Mouse (Mus musculus) forebrain, embryonic 13.5 days (tissue): ENCODE results near the gene Dusp23. TPM values are rescaled to one million over a fixed set of nuclear protein-coding genes. Genes with fewer than 3 reads are reported as not detected.

Experiments used
- ATAC-seq: fragments of 200-750 bp; cut with Nextera tagmentation; 2 replicates; pipeline ENCODE4 v1.8.0; 2017
- H3K27ac ChIP-seq: fragments of 300-500 bp; sonication (generic); 2 replicates; pipeline ENCODE4 v1.5.1; 2015; ENCODE audit warnings: inconsistent platforms, mild to moderate bottlenecking, moderate library complexity
- H3K27me3 ChIP-seq: fragments of 300-500 bp; sonication (generic); 2 replicates; pipeline ENCODE4 v1.6.1; 2015; ENCODE audit warnings: mild to moderate bottlenecking, inconsistent platforms
- H3K36me3 ChIP-seq: fragments of 300-500 bp; sonication (generic); 2 replicates; pipeline ENCODE4 v1.6.1; 2015; ENCODE audit warnings: mild to moderate bottlenecking, inconsistent platforms; ENCODE audit not compliant: poor library complexity, severe bottlenecking
- H3K4me1 ChIP-seq: fragments of 300-500 bp; sonication (generic); 2 replicates; pipeline ENCODE4 v1.6.1; 2015; ENCODE audit warnings: inconsistent platforms
- H3K4me2 ChIP-seq: fragments of 300-500 bp; sonication (generic); 2 replicates; pipeline ENCODE4 v1.6.1; 2015; ENCODE audit warnings: inconsistent platforms, mild to moderate bottlenecking, moderate library complexity
- H3K4me3 ChIP-seq: fragments of 300-500 bp; sonication (generic); 2 replicates; pipeline ENCODE4 v1.5.1; 2015; ENCODE audit warnings: mild to moderate bottlenecking, inconsistent platforms
- H3K9ac ChIP-seq: fragments of 300-500 bp; sonication (generic); 2 replicates; pipeline ENCODE4 v1.6.1; 2015; ENCODE audit warnings: mild to moderate bottlenecking, inconsistent platforms
- H3K9me3 ChIP-seq: fragments of 300-500 bp; sonication (generic); replicated peaks from 2 replicates; pipeline ENCODE4 v1.6.1; 2016; ENCODE audit warnings: inconsistent platforms
- whole genome bisulfite sequencing: fragments of 180-500 bp; shearing (Covaris S2); methylation state at CpG from one replicate; pipeline ENCODE4 v1.1.7; 2015; 5-methylcytosine and 5-hydroxymethylcytosine counted together
- polyA plus RNA-seq: library from polyadenylated mRNA; unstranded; fragments of >200 nt; fragmentation: Nextera tagmentation; extraction: Ambion mirVana; gene quantifications from 2 replicates; pipeline ENCODE4 v1.2.1, GENCODE M21; 2015

The Dusp23 gene
- polyA plus RNA-seq, 1 experiment from 2014 or later, result 4.8 TPM

- no peaks in the 10 kb centered on the region for H3K36me3 ChIP-seq
- no peak overlapping the region for H3K4me2 ChIP-seq
- H3K4me1 ChIP-seq, result no peaks in the 10 kb centered on the region
- H3K9ac ChIP-seq, result no peak overlapping the region
- no peak for ATAC-seq
- H3K27me3 ChIP-seq, result no peaks in the 10 kb centered on the region
- no peak overlapping the region for H3K4me3 ChIP-seq
- 91% methylated on average over 9 of the region's 9 CpGs for WGBS
- H3K9me3 ChIP-seq, result no peaks in the 10 kb centered on the region
- H3K27ac ChIP-seq, result no peak overlapping the region
Measured at GRCm38 (mm10) chr1:172649396-172649795, 16.6 kb upstream of the Dusp23 start.

- Histone ChIP-seq H3K4me2 (no peak overlapping the region), H3K27me3 (no peaks in the 10 kb centered on the region), H3K9ac (no peak overlapping the region), H3K36me3 (no peaks in the 10 kb centered on the region), H3K27ac (no peak overlapping the region), H3K4me3 (no peak overlapping the region), H3K4me1 (no peaks in the 10 kb centered on the region), H3K9me3 (no peaks in the 10 kb centered on the region)
- ATAC-seq, result no peak
- 24% methylated on average over 4 of the region's 4 CpGs for WGBS
Measured at GRCm38 (mm10) chr1:172647236-172647635, 14.5 kb upstream of the Dusp23 start.

- Histone ChIP-seq H3K27ac (no peak overlapping the region), H3K9ac (no peak overlapping the region), H3K27me3 (no peaks in the 10 kb centered on the region), H3K9me3 (no peaks in the 10 kb centered on the region), H3K4me2 (no peak overlapping the region), H3K4me1 (no peaks in the 10 kb centered on the region), H3K4me3 (no peak overlapping the region), H3K36me3 (no peaks in the 10 kb centered on the region)
- WGBS, result 60% methylated on average over 2 of the region's 2 CpGs
- ATAC-seq, result no peak
Measured at GRCm38 (mm10) chr1:172638781-172639180, 6.0 kb upstream of the Dusp23 start.

DNA sequence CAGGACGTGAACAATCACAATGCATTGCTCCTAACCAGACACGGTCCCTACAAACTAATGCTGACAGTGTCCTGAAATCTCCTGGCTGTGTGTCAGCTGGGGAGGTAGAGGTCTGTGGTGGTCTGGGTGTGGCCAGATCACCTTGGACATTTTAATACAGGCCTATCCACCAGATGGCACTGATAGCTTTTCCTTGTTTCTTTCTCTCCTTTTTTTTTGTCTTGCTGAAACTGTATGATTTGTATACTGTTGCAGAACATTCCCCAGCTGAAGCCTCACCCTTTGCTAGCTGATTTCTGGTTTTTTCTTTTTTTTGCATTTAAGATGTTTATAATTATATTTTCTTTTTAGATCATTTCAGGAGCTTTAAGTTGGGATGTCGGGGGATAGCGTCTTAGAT, 5.0 kb upstream of the Dusp23 start:
- H3K9me3 ChIP-seq, result no peaks in the 10 kb centered on the region
- no peaks in the 10 kb centered on the region for H3K4me1 ChIP-seq
- no peak overlapping the region for H3K4me3 ChIP-seq
- no peak overlapping the region for H3K4me2 ChIP-seq
- 86% methylated on average over 4 of the region's 4 CpGs for WGBS
- no peak for ATAC-seq
- H3K27me3 ChIP-seq, result no peaks in the 10 kb centered on the region
- H3K36me3 ChIP-seq, result no peaks in the 10 kb centered on the region
- H3K9ac ChIP-seq, result no peak overlapping the region
- no peak overlapping the region for H3K27ac ChIP-seq

DNA sequence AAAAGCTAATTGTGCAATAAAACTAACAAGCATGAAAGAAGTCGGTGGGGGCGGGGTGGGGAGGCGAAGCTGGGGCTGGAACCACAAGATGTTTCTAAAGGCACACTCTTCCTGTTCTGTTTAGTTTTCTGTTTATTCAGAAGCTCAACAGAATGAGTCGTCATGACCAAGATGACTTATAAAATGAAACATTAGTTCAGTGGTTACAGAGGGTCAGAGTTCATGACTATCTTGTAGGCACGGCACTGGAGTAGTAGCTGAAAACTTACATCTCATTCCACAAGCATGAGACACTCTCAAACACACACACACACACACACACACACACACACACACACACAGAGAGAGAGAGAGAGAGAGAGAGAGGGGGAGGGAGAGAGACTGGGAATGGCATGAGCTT, 3.5 kb upstream of the Dusp23 start:
- H3K27me3 ChIP-seq, result no peaks in the 10 kb centered on the region
- no peaks in the 10 kb centered on the region for H3K36me3 ChIP-seq
- H3K4me1 ChIP-seq, result no peaks in the 10 kb centered on the region
- 93% methylated on average over 5 of the region's 5 CpGs for WGBS
- no peak overlapping the region for H3K9ac ChIP-seq
- H3K27ac ChIP-seq, result no peak overlapping the region
- ATAC-seq, result no peak
- no peak overlapping the region for H3K4me2 ChIP-seq
- H3K9me3 ChIP-seq, result no peaks in the 10 kb centered on the region
- no peak overlapping the region for H3K4me3 ChIP-seq

DNA sequence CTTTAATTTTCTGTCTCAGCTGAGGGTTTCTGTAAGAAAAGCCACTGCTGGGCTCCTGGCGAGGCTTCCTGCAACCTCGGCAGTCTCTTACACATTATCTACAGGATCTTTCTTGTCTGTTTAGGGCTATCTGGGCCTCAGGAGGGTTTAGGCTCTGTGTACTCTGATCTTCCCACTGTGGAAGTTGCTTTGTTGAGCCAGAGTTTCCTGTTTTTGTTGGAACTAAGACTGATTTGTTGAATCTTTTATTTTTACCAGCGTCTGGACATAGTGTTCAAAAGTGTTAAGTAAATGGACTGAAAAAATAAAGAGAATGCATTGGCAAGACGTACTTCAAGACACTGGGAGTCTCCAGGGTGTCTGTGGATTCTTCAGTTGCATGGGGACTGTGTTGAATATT, 2.5 kb upstream of the Dusp23 start:
- Histone ChIP-seq H3K9me3 (no peaks in the 10 kb centered on the region), H3K4me1 (no peaks in the 10 kb centered on the region), H3K27me3 (no peaks in the 10 kb centered on the region), H3K4me3 (no peak overlapping the region), H3K36me3 (no peaks in the 10 kb centered on the region), H3K27ac (no peak overlapping the region), H3K9ac (no peak overlapping the region), H3K4me2 (no peak overlapping the region)
- no peak for ATAC-seq
- 73% methylated on average over 4 of the region's 4 CpGs for WGBS

GRCm38 (mm10) chr1:172634136-172634535, 1.4 kb upstream of the Dusp23 start:
- WGBS, result 85% methylated on average over 2 of the region's 2 CpGs
- H3K36me3 ChIP-seq, result no peaks in the 10 kb centered on the region
- H3K27ac ChIP-seq, result no peak overlapping the region
- no peaks in the 10 kb centered on the region for H3K4me1 ChIP-seq
- H3K4me3 ChIP-seq, result no peak overlapping the region
- no peaks in the 10 kb centered on the region for H3K27me3 ChIP-seq
- no peak overlapping the region for H3K9ac ChIP-seq
- no peak for ATAC-seq
- H3K4me2 ChIP-seq, result no peak overlapping the region
- H3K9me3 ChIP-seq, result no peaks in the 10 kb centered on the region

DNA sequence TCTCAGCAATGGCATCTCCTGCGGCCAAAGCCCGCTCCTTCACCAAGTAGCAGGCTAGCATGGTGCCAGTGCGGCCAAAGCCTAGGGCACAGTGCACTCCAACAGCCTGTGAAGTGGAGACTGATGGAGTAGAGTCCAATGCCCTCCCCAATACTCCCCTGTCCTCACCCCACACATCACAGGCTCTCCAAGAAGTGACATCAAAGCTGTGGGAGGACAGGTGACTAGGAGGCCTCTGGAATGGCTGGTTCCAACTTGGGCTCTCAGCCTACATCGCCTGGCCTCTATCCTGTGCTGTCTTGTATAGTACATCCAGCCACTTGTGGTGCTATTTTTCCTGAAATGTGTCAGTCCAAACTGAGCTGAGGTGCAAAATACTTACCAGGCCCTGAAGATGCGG, 1.0 kb downstream of the Dusp23 start:
- ATAC-seq, result no peak
- Histone ChIP-seq H3K27me3 (no peaks in the 10 kb centered on the region), H3K4me3 (no peak overlapping the region), H3K9me3 (no peaks in the 10 kb centered on the region), H3K36me3 (no peaks in the 10 kb centered on the region), H3K27ac (no peak overlapping the region), H3K9ac (no peak overlapping the region), H3K4me2 (0 out of 2 replicates have a peak overlapping the region, but pooled peaks have one; percentile 4), H3K4me1 (no peaks in the 10 kb centered on the region)
- 87% methylated on average over 5 of the region's 5 CpGs for WGBS

DNA sequence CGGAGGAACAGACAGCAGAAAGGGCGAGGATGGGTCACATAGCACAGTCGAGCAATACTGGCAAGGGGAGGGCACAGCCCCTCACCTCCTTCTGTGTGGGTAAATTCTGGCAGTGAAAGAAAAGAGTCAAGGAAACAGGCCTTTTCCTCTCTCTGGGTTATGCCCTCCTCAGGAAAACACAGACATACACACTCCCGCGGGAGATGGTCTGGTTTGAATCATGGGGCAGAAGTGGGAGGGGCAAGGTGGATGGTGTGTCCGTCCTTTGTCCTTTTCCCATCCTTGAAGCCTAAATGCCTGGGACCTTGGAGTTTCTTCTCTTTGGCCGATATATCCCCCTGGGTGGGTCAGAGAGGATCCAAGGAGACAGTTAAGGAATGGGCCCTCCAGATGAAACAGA, 2.9 kb downstream of the Dusp23 start:
- Histone ChIP-seq H3K9ac (no peak overlapping the region), H3K9me3 (no peaks in the 10 kb centered on the region), H3K36me3 (no peaks in the 10 kb centered on the region), H3K27ac (no peak overlapping the region), H3K4me1 (no peaks in the 10 kb centered on the region), H3K27me3 (no peaks in the 10 kb centered on the region), H3K4me3 (no peak overlapping the region), H3K4me2 (no peak overlapping the region)
- WGBS, result 81% methylated on average over 7 of the region's 7 CpGs
- ATAC-seq, result no peak

DNA sequence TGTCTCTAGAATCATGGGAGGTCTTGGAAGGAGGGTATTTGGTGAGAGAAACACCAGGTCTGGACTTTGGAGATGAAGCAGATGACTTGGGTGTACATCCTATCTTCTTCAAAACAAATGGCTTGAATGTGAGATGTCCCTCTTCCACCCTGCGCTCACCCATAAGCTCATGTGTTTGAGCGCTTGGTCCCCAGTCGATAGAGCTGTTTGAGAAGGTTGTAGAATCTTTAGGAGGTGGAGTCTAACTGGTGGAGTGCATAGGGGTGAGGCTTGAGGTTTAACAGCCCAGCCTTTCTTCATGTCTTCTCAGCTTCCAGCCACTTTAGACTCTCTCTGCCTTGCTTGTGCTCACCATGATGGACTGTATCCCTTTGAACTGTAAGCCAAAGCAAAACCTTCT, 6.5 kb downstream of the Dusp23 start:
- Histone ChIP-seq H3K9me3 (no peaks in the 10 kb centered on the region), H3K4me1 (no peaks in the 10 kb centered on the region), H3K36me3 (no peaks in the 10 kb centered on the region), H3K27me3 (no peaks in the 10 kb centered on the region), H3K4me2 (no peak overlapping the region), H3K9ac (no peak overlapping the region), H3K27ac (no peak overlapping the region), H3K4me3 (no peak overlapping the region)
- ATAC-seq, result no peak
- 94% methylated on average over 3 of the region's 3 CpGs for WGBS

DNA sequence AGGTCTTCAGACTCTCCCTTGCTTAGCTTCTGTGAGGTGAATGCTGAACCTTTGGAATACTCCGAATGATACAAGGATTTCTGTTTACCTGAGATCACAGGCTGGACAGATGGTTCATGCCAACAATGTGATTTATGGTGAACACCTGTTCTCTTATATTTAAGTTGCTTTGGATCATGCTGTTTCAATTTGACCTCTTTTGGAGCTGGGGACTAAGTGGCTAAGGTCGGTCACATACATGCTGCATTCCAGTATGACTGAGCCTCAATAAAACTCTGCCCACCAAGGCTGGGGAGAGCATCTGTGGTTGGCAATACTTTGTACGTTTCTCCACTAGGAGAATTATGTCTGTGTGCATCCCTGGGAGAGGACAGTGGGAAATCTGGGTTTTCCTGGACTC, 8.7 kb downstream of the Dusp23 start:
- no peak for ATAC-seq
- H3K9me3 ChIP-seq, result no peaks in the 10 kb centered on the region
- WGBS, result 83% methylated on average over 3 of the region's 3 CpGs
- H3K36me3 ChIP-seq, result no peaks in the 10 kb centered on the region
- no peak overlapping the region for H3K4me3 ChIP-seq
- H3K4me1 ChIP-seq, result no peaks in the 10 kb centered on the region
- no peak overlapping the region for H3K9ac ChIP-seq
- no peak overlapping the region for H3K27ac ChIP-seq
- no peak overlapping the region for H3K4me2 ChIP-seq
- no peaks in the 10 kb centered on the region for H3K27me3 ChIP-seq

DNA sequence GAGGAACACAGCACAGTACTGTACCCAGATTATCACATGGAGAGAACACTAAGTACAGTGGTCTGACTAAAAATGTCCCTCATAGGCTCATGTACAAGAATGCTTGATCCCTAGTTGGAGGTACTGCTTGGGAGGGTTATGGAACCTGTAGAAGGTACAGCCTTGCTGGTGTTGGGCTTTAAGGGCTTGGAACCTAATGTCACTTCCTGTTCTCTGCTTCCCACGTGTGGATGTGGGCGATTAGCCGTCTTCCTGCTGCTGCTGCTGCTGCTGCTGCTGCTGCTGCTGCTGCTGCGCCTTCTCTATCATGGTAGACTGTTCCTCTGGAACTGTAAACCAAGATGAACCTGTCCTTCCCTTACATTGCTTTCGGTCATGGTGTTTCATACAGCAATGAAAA, 9.2 kb downstream of the Dusp23 start:
- Histone ChIP-seq H3K36me3 (no peaks in the 10 kb centered on the region), H3K27ac (no peak overlapping the region), H3K4me1 (no peaks in the 10 kb centered on the region), H3K9ac (no peak overlapping the region), H3K9me3 (no peaks in the 10 kb centered on the region), H3K4me2 (no peak overlapping the region), H3K4me3 (no peak overlapping the region), H3K27me3 (no peaks in the 10 kb centered on the region)
- 82% methylated on average over 5 of the region's 5 CpGs for WGBS
- no peak for ATAC-seq

DNA sequence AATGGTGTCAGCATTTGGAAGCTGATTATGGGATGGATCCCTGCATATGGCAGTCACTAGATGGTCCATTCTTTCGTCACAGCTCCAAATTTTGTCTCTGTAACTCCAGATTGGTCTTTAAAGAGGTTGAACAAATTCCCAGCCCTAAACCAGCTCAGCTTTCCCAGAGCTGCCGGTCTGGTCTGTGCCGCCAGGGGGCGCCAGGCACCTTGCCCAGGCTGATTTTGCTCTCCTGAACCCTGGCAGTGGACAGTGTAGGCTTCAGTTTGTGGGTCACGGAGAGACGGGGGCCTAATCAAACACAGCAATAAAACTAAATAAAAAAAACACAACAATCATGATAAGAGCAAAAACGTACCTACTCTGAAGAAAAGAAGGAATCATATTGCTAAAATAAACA, 13.5 kb downstream of the Dusp23 start:
- ATAC-seq, result 0 out of 2 replicates have a peak, but pooled peaks have one; percentile 28
- H3K36me3 ChIP-seq, result no peaks in the 10 kb centered on the region
- no peaks in the 10 kb centered on the region for H3K9me3 ChIP-seq
- H3K27me3 ChIP-seq, result no peaks in the 10 kb centered on the region
- no peak overlapping the region for H3K4me2 ChIP-seq
- peaks cover 15% of the 10 kb centered on the region for H3K4me1 ChIP-seq
- H3K9ac ChIP-seq, result no peak overlapping the region
- 14% methylated on average over 7 of the region's 7 CpGs for WGBS
- H3K4me3 ChIP-seq, result no peak overlapping the region
- H3K27ac ChIP-seq, result no peak overlapping the region
